Mouse (Mus musculus) T-helper 17 cell (primary cell): ENCODE results near the gene Nol3.
"Not testable (repeated sequence)": the region's sequence is repeated elsewhere in the genome, so short reads cannot be mapped to it uniquely, and the experiment has no call there.

Experiments
- in situ Hi-C, 2 experiments: fragments of 300-600 bp; cut with MboI, MseI; formaldehyde crosslinking; loops; 1 replicate in 1 of 2; 2 replicates in 1 of 2; pipeline ENCODE4 v1.15.1; 2025; ENCODE audit warnings: high pct_unique_total_duplicates in 2 of 2

Nol3 gene

DNA sequence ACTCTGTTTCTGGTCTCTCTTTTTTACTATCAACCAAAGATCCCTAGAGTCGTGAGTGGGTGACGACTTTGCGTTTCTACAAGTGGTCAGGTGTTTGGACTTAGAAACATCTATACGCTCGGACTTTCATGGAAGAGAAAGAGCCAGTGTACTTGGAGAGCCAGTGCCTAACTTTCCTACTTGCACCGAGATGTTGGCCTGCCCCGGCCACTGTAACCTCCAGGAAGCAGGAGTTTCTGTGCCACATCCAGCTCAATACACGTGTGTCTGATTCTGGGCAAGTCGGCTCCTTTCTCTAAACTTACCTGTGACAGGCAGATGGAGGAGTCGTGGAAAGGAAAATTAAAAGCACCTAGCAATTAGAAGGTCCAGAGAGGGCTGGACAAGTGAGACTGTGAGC is at the start of gene Nol3:
TSS of gene Nol3 (plus strand) at position 301 of the 400 bp plus-strand sequence.
- in situ Hi-C loops, result no loop called here

DNA sequence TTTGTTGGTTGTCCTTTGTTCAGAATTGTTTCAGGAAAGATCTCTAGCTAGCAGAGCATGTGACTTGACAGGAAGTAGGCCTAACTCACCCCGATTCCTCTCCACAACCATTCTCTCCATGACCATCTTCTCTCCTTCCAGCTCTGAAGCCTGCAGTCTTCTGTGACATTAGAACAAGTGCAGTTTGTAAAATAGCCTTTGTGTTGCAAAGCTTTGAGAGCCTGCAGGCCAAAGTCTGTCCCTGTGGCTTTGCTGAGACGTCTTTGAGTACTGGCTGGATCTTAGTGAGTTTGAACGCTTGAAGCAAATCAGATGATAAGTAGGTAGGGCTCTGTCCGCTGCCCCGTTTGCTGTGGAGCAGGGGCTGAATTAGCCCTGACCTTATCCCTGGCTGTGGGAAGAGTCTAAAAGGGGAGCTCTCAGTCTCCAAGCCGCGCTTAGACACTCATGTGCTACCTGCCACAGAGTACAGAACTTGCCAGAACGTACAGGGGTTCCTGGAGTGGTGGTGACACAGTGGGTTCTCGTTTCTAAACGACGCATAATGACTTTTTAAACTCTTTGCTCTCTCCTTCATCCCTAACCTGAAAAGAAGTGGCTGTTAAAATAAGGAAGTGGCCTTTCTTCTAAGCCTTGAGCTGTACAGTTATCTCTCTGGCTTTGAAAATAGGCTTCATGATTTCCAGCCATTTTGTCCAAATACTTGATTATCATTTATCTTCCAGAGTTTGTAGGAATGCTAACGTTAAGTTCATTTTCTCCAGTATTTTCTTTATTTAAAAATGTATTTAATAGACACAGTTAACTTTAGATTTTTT is 44.2 kb upstream of the Nol3 start:
- in situ Hi-C loops, result no loop called here

DNA sequence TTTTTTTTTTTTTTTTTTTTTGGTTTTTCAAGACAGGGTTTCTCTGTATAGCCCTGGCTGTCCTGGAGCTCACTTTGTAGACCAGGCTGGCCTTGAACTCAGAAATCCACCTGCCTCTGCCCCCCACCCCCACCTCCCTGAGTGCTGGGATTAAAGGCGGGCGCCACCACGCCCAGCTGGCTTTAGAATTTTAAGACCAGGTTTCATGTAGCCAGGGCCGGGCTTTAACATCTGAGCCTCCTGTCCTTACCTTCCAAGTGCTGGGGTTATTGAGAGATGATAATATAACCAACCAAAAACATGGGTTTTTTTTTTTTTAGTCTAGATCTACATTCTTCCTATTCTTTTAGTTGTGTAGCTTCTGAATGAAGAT is 43.6 kb upstream of the Nol3 start:
- in situ Hi-C loops, result not testable (repeated sequence)

DNA sequence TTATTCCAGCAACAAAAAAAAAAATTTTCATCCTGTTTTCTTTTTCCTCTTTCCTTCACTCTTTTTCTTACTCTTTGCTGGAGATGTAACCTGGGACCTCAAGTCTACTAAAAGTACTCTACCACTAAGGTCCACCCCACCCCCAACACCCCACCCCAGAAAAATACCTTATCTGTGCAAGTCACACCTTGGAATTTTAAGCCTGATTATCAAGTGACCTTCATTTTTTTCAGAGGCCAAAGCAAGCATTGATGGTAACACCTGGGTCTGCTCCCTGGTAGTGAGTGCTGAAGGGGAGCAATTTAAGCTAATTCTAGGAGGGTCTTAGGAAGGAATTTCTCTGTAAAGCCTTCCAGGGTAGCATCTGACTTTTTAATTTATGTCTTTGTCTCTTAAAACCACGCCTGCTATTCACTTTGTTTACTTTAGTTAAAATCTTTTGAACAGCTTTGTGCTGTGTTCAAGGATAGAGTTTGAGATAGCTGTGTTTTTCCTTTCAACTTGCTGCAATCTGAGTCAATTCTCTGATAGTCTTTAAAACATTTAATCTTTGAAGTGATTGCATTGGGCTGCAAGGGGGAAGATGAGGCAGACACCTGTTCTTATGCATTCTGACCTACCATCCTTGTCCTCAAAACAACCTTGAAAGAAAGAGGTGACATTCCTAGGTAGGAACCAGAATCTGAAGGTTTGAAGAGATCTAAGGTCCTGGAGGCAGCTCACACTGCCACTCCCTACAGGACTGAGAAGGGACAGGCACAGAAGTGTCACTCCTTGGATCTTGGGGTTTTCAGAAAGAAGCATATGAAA is 42.6 kb upstream of the Nol3 start:
- in situ Hi-C loops, result no loop called here

DNA sequence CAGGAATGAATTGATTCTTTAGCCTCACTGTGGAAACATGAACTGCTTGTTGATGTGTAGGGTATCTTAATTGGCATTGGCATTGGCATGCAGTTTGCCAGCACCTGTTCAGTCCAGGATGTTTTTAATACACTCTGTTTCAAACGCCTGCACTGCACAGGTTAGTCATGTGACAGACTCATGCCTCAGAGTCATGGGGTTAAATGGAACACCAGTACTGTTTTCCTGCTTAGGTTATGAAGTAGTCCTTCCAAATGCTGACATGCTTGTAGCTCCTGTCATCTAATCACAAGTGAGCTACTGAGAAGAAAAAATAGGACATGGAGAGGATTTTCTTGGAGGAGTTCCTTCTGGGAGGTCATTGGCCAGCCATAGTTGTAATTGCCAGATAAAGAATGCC is 40.7 kb upstream of the Nol3 start:
- in situ Hi-C loops, result no loop called here

DNA sequence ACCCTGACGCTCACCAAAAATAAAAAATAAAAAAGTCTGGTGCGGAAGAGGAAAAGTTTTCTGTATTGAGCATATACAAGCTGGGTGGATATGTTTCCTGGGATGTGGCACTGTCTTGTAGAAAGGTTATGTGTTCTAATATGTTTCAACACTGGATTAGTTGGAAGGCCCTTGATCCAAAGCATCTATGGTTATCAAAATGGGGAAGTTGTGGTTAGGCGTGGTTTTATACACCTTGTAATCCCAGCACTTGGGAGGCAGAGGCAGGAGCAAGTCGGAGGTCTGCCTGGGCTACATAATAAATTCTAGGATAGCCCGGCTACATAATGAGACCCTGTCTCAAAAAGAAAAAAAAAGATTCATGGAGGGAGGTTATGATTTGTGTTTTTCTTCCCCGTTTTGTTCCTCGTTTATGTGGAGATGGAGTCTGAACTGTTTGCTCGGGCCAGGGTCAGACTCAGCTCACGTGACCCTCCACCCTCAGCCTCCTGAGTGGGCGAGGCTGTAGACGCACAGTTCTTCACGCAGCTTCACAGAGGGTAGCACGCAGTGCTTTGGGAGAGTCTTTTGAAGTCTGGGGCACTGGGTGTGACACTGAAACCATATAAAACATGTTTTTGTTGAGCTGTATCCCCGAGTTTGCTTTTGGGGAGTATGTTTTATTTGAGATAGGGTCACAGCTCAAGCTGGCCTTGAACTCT is 38.3 kb upstream of the Nol3 start:
- in situ Hi-C loops, result no loop called here

DNA sequence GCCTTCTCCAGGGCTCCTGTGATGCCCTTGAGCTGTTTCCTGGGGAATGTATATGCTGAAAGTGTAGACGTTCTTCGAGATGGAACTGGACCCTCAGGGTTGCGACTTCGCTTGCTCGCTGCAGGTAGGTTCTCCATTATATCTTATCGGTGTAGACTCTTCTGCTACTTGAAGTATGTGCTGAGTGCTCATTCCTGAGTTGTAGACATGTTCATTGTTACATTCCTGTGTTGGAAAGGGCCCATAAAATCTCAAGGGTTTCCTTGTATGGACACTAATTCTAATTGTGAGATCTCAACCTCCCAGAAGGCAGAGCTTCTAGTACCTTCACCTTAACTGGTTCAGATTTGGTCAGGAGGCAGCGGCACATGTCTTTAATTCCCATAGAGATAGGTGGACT is 34.9 kb upstream of the Nol3 start:
- in situ Hi-C loops, result no loop called here

DNA sequence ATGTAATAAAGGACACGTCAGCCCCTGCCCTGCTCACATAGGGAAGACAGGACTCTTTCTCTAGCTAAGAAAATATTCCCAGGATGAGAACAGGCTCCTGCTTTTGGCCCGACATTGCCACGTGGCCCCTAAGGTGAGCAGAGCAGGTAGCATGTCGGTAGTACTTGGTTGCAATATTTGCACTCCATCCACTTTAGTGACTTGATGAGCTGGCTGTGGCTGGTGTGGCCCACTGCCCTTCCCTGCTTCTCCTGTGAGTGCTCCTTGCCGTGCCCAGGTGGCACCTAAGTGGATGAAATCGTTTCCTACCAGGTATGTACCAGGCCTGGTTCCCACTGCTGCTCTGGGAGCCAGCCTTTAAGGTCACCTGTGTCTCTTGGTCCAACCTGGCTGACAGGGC is 24.0 kb upstream of the Nol3 start:
- in situ Hi-C loops, result loop anchor here (10.0 kb wide), 2 partner anchors 127 to 1007 kb away; partner anchors contain the start of gene Tk2 (in 1 of the 2)

DNA sequence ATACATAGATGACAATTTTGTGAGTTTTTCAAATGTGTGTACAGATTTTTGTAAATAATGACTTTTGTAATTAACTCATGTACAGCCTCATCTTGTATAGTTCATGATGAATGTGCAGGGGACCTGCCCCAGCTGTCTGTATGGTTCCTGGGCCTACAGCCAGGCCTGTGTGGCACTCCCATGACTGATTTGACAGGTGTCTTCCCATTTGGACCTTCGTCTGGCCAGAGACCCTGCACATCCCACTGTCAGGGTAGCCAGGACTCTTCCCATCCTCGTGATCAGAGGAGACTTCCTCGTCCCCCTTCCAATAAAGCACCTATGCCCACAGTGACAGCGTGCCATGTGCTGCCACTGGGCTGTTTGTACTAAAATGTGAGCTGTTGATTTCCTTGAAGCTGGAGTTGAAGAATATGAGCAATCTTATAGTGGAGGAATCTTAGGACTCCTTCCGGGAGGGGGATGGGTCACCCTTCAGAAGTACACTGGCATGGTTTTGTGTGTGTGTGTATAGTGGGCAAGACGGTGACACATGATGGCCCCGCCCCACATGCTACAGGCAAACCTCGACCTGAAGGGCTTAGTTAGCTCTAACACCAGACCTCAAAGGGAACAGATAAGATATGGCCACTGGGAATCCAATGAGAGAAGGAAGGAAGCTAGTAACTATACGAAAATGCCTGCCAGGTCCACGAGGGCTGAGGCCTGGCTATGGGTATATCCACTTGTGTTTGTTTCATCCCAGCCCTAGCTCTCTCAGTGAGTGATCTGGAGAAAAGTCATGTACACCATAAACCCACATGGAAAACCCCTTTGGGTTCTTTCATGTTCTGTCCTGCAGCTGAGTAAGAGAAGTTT is 23.0 kb upstream of the Nol3 start:
- in situ Hi-C loops, result loop anchor here (10.0 kb wide), 2 partner anchors 128 to 1008 kb away; partner anchors contain the start of gene Tk2 (in 1 of the 2)

DNA sequence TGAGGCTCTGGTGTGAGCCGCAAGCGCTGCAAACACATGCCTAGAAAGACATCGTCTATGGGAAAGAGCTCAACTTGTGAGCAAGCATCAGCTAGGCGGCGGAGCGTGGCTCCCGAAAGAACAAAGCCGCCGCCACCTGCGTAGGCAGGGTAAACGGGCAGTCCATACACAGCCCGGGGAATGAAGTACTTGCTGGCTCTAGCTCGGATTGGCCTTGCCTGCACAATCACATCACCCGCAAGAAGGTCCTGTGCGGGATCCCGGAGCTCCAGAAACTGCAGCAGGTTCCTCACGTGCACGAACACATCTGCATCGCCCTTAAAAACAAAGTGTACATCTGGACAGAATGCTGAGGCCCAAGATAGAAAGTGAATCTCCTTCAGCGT is 22.2 kb upstream of the Nol3 start:
- in situ Hi-C loops, result loop anchor here (10.0 kb wide), 2 partner anchors 129 to 1009 kb away; partner anchors contain the start of gene Tk2 (in 1 of the 2)

DNA sequence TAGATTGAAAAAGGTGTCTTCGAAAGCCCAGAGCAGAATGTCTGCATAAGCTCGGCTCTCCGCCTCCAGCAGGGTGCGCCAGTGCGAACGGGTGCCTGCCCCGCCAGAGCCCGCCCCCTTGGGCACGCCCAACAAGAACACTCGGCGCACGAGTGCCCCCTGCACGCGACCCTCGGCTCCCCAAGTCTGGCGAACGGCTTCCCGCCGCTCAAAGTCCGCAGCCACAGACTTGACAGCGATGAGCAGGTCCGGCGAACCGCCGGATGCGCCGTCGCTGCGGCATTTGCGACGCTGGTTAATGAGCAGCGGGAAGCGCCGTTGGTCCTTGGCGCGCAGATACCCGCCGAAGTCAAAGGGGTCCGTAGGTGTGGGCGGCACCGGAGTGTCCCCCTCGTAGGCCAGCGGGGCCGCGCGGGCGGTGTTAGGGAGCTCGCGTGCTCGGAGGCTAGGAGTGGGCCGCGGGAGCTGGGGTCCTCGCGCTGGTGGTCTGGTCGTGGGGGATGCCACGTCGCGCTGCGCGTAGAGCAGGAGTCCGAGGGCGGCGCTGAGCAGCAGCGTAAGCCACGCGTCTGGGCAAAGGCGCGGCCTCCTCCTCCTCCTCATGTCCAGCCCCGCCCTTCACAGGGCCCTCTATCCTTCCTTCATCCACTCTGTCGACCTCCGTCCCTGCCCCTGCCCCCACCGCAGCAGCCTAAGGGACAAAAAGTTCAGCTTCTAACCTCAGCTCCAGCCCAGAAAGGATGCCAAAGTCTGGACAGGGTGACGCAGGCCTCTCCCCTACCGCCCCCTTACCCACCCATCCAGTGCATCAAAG is 21.6 kb upstream of the Nol3 start:
- in situ Hi-C loops, result loop anchor here (10.0 kb wide), 2 partner anchors 130 to 1010 kb away; partner anchors contain the start of gene Tk2 (in 1 of the 2)

DNA sequence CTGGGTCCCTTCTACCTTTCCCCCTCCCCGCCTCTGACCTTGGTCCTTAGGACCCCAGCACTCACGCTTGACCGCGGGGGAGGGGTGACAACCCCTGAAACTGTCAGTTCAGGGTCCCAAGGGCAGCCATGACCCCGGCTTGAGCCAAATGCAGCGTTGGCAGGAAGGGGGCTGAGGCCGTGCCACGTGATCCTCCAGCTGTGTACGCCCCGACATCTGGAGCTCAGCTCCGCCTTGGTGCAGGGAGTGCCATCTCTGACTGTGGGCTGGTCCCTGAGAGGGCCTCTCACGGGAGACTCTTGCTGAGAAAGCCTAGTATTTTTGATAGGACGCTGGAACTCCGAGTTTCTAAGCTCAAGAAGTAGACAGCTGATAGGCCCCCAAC is 21.0 kb upstream of the Nol3 start, which contains the start of gene B3gnt9:
TSS of gene B3gnt9 (minus strand) at position 188 of the 385 bp plus-strand sequence.
- in situ Hi-C loops, result loop anchor here (5.0 to 10.0 kb wide), 3 partner anchors 130 to 1010 kb away; partner anchors contain the start of genes Cdh16 (in 1 of the 2) and Tk2 (in 1 of the 2)

DNA sequence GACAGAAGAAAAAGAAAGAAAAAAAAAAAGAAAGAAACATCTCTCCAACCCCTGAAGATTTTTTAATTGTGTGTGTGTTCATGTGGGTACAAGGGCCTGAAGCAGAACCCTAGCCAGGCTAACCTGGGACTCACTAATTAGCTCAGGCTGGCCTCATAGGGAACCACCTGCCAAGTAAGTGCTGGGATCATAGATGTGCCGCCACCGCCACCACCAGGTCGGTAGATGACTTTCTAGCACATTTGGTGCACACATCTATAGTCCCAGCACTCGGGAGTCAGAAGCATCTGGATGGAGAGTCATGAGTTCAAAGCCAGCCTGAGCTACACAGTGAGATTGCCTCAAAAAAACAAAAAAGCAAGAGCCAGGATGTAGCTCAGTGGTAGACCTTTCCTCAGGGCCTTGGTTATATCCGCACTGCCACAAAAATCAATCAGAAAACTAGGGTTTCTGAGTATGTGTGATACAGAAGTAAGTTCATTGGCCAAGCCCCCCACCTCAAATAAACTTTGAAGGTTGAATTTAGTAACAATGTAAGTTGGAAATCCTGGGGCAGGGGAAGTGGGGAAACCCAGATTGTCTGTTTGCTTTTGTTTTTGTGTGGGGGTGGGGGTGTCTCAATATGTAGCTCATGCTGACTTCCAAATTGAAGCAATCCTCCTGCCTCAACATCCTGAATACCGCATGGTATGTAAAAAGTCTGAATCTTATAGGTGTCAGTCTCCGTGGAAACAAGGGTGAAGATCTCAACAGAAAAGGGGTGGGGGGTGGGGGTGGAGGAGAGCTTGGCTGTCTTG is 18.4 kb upstream of the Nol3 start:
- in situ Hi-C loops, result loop anchor here (5.0 to 10.0 kb wide), 3 partner anchors 133 to 1013 kb away; partner anchors contain the start of genes Cdh16 (in 1 of the 2) and Tk2 (in 1 of the 2)

DNA sequence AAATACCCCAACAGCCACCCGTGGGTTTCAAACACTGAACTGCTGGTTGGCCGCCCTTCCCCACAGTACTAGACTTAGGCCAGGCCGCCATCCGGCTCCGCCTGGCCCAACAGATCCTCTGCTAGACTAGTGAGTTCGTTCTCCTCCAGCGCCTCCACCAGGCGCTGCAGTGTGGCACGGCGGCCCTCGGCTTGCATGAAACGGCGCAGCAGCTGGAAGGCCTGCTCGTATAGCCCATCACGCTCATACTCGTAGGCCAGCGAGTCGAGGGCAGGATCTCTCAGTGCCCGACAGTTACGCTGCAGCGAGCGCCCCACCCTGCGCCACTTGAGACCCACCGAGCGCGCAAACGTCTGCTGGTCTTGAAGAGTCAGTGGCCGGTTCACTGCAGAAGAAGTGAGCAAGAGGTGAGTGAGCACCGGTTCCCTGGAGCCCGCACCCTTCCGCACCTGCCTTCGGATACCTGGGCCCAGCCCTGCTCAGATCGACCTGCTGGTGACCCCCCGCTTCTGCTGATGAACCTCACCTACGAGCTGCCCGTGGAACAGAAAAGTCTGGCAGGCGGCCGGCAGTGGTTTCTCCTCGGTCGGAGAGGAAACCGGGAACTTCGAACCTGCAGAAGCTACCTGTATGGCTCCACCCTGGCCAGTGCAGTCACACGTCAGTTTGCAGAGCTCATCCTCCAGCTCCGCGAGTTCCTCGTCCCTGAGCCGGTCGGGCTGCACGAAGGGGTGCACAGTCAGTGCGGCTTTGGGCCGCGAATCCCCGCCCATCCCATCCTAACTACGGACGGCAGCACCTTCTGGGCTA is 16.8 kb upstream of the Nol3 start:
- in situ Hi-C loops, result loop anchor here (5.0 to 10.0 kb wide), 3 partner anchors 134 to 1014 kb away; partner anchors contain the start of genes Cdh16 (in 1 of the 2) and Tk2 (in 1 of the 2)

DNA sequence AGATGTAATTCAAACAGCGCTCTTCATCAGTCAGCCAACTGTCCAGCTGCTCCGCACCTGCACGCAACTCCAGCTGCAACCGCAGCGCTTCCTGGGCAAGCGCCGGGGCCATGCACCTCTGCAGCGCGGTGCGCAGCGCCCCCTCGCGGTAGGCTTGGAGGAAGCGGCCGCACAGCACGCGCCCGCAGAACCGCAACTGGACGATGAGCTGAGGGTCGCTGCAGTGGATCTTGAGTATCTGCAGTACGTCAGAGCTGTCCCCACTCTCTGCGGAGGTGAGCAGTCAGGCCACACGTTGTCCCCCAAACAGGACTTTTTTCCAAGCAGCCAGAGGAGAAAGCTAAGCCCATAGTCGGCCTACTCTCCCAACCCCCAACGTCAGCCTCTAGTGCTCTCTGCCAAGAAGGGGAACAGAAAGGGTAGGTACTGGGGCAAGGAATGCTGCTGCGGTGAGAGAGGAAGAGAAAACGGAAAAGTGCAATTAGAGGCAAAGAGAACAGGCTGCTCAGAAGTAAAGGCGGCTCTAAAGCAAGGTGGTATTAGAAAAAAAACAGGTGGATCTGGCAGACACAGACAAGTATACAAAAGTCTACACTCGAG is 16.1 kb upstream of the Nol3 start:
- in situ Hi-C loops, result loop anchor here (5.0 to 10.0 kb wide), 3 partner anchors 135 to 1015 kb away; partner anchors contain the start of genes Cdh16 (in 1 of the 2) and Tk2 (in 1 of the 2)

DNA sequence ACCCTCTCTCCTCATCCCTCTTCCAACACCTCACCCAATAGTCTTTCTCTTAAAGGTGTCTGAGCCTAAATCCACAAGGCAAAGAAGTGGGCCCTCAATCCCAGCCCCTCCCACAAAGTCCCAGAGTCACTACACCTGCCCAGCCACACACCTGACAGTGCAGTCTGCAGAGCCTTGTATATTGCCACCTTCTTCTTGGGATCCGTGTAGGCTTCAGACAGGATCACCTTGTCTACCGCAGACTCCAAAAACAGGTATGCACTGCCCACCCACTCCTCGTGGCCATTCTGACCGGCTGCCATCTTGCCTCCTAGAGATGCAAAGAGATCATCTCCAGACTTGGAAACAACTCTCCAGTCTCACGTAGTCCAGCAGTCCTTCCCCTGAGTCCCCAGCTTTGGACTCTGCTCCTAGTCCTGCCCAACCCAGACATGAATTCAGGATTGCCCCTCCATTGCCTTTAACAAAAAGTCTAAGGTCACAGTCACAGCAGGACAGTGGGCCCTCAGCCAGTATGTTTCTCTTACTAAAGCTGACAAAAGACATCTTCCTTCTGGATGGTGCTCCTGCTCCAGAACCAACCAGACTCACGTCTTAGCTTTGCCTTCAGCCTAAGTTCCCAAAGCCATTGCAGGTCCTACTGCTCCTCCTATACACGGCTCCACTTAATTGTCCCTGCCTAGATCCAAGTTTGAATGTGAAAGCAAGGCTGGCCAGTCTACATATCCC is 15.4 kb upstream of the Nol3 start:
- in situ Hi-C loops, result no loop called here
